Mouse (Mus musculus) MEL (cell line): ENCODE measurements at regions not wholly inside any gene's neighbourhood (a gene's known extent, or its start where the extent isn't known, plus 50 kb on each side); places are given as distances from the start of the nearest gene placed in this dataset.
A peak's percentile ranks its signal among the peaks of the same experiment; 100 is the strongest.

ENCODE experiments used
- DNase-seq: peaks from one replicate; pipeline ENCODE4 v3.0.0; 2011; ENCODE audit warnings: low read depth, low spot score
- H3K27ac ChIP-seq: 2 replicates; pipeline ENCODE4 v1.5.1; 2012; ENCODE audit warnings: low read depth, mild to moderate bottlenecking, control low read depth, low read length, moderate library complexity; ENCODE audit not compliant: control insufficient read depth
- H3K27me3 ChIP-seq, 2 experiments: fragments of 150-350 bp in 1 of 2; sonication (generic) in 1 of 2; 2 replicates each; pipeline ENCODE4 v1.6.1; 2012; ENCODE audit warnings: low read length in 2 of 2, mild to moderate bottlenecking in 2 of 2, improper control_type of control experiment in 1 of 2, moderate library complexity in 1 of 2; ENCODE audit not compliant: insufficient read depth in 2 of 2, control insufficient read depth in 1 of 2
- H3K36me3 ChIP-seq, 2 experiments: 2 replicates each; pipeline ENCODE4 v1.6.1; 2012 to 2014; ENCODE audit warnings: low read length in 2 of 2, improper control_type of control experiment in 1 of 2, inconsistent platforms in 1 of 2, mild to moderate bottlenecking in 1 of 2; ENCODE audit not compliant: insufficient read depth in 2 of 2, control insufficient read depth in 1 of 2
- H3K4me1 ChIP-seq, 2 experiments: fragments of 150-350 bp in 1 of 2; sonication (generic) in 1 of 2; 2 replicates each; pipeline ENCODE4 v1.6.1; 2012; ENCODE audit warnings: low read length in 2 of 2, improper control_type of control experiment in 1 of 2, mild to moderate bottlenecking in 1 of 2; ENCODE audit not compliant: insufficient read depth in 2 of 2, control insufficient read depth in 1 of 2
- H3K4me3 ChIP-seq, 2 experiments: fragments of 150-350 bp in 1 of 2; sonication (generic) in 1 of 2; 2 replicates each; pipeline ENCODE4 v1.5.1; 2012; ENCODE audit warnings: low read depth in 2 of 2, low read length in 2 of 2, mild to moderate bottlenecking in 2 of 2, moderate library complexity in 2 of 2, control low read depth in 1 of 2, improper control_type of control experiment in 1 of 2; ENCODE audit not compliant: control insufficient read depth in 1 of 2, insufficient read depth in 1 of 2
- H3K79me2 ChIP-seq: 2 replicates; pipeline ENCODE4 v1.6.1; 2012; ENCODE audit warnings: mild to moderate bottlenecking, low read length, moderate library complexity; ENCODE audit not compliant: control insufficient read depth, poor library complexity, insufficient read depth
- H3K9ac ChIP-seq: 2 replicates; pipeline ENCODE4 v1.6.1; 2012; ENCODE audit warnings: low read depth, mild to moderate bottlenecking, control low read depth, low read length, moderate library complexity; ENCODE audit not compliant: control insufficient read depth, poor library complexity, severe bottlenecking
- H3K9me3 ChIP-seq: fragments of 150-350 bp; sonication (generic); replicated peaks from 2 replicates; pipeline ENCODE4 v1.6.1; 2012; ENCODE audit warnings: mild to moderate bottlenecking, low read length, improper control_type of control experiment, moderate library complexity; ENCODE audit not compliant: insufficient read depth
- CHD1 ChIP-seq: IDR thresholded peaks from 2 replicates; pipeline ENCODE4 v1.6.1; 2012; ENCODE audit warnings: low read depth, mild to moderate bottlenecking, inconsistent platforms, low read length, improper control_type of control experiment
- CTCF ChIP-seq, 3 experiments: IDR thresholded peaks in 2 of 3; conservative IDR thresholded peaks in 1 of 3; 2 replicates each; pipeline ENCODE4 v1.5.1; 2011 to 2012; ENCODE audit warnings: low read length in 3 of 3, low read depth in 2 of 3, mild to moderate bottlenecking in 2 of 3, improper control_type of control experiment in 1 of 3, inconsistent platforms in 1 of 3, mixed read lengths in 1 of 3, moderate library complexity in 1 of 3; ENCODE audit not compliant: control insufficient read depth in 1 of 3, insufficient read depth in 1 of 3, poor library complexity in 1 of 3, severe bottlenecking in 1 of 3
- E2F4 ChIP-seq: IDR thresholded peaks from 2 replicates; pipeline ENCODE4 v1.6.1; 2011; ENCODE audit warnings: low read depth, low read length, improper control_type of control experiment, borderline replicate concordance
- EP300 ChIP-seq, 2 experiments: IDR thresholded peaks; 2 replicates each; pipeline ENCODE4 v1.6.1; 2011; ENCODE audit warnings: improper control_type of control experiment in 2 of 2, low read length in 2 of 2, low read depth in 1 of 2, mild to moderate bottlenecking in 1 of 2
- GATA1 ChIP-seq: IDR thresholded peaks from 2 replicates; pipeline ENCODE4 v1.6.1; 2011; ENCODE audit warnings: low read depth, low read length, improper control_type of control experiment
- JUND ChIP-seq: IDR thresholded peaks from 2 replicates; pipeline ENCODE4 v1.6.1; 2011; ENCODE audit warnings: low read depth, mild to moderate bottlenecking, improper control_type of control experiment, low read length
- MAFK ChIP-seq: IDR thresholded peaks from 2 replicates; pipeline ENCODE4 v1.6.1; 2011; ENCODE audit warnings: low read depth, mild to moderate bottlenecking, low read length, improper control_type of control experiment, borderline replicate concordance
- MAX ChIP-seq: IDR thresholded peaks from 2 replicates; pipeline ENCODE4 v1.6.1; 2011; ENCODE audit warnings: low read length, improper control_type of control experiment
- MAZ ChIP-seq: IDR thresholded peaks from 2 replicates; pipeline ENCODE4 v1.6.1; 2012; ENCODE audit warnings: low read depth, mild to moderate bottlenecking, inconsistent platforms, low read length, improper control_type of control experiment
- MXI1 ChIP-seq: IDR thresholded peaks from 2 replicates; pipeline ENCODE4 v1.6.1; 2011; ENCODE audit warnings: mild to moderate bottlenecking, low read depth, low read length, improper control_type of control experiment
- MYB ChIP-seq: IDR thresholded peaks from 2 replicates; pipeline ENCODE4 v1.6.1; 2011; ENCODE audit warnings: mild to moderate bottlenecking, low read depth, low read length, improper control_type of control experiment
- MYC ChIP-seq: IDR thresholded peaks from 2 replicates; pipeline ENCODE4 v1.6.1; 2011; ENCODE audit warnings: low read depth, mild to moderate bottlenecking, low read length, improper control_type of control experiment, moderate library complexity
- NRF1 ChIP-seq: IDR thresholded peaks from 2 replicates; pipeline ENCODE4 v1.6.1; 2014; ENCODE audit warnings: low read depth, mild to moderate bottlenecking, inconsistent platforms, low read length, improper control_type of control experiment, moderate library complexity; ENCODE audit not compliant: poor library complexity, insufficient read depth, severe bottlenecking
- POLR2AphosphoS2 ChIP-seq: IDR thresholded peaks from 2 replicates; pipeline ENCODE4 v1.6.1; 2011; ENCODE audit warnings: low read length, improper control_type of control experiment
- RAD21 ChIP-seq: IDR thresholded peaks from 2 replicates; pipeline ENCODE4 v1.6.1; 2011; ENCODE audit warnings: mild to moderate bottlenecking, low read depth, low read length, improper control_type of control experiment
- RCOR1 ChIP-seq: IDR thresholded peaks from 2 replicates; pipeline ENCODE4 v1.6.1; 2012; ENCODE audit warnings: low read depth, mild to moderate bottlenecking, inconsistent platforms, low read length, improper control_type of control experiment
- SIN3A ChIP-seq: IDR thresholded peaks from 2 replicates; pipeline ENCODE4 v1.6.1; 2012; ENCODE audit warnings: low read length, improper control_type of control experiment, inconsistent platforms
- SMC3 ChIP-seq: IDR thresholded peaks from 2 replicates; pipeline ENCODE4 v1.6.1; 2011; ENCODE audit warnings: low read depth, low read length, improper control_type of control experiment
- TBP ChIP-seq: IDR thresholded peaks from 2 replicates; pipeline ENCODE4 v1.8.0; 2011; ENCODE audit warnings: low read depth, low read length, improper control_type of control experiment
- USF1 ChIP-seq: IDR thresholded peaks from 2 replicates; pipeline ENCODE4 v1.6.1; 2014; ENCODE audit warnings: low read depth, mild to moderate bottlenecking, inconsistent platforms, low read length, improper control_type of control experiment, moderate library complexity
- ZC3H11A ChIP-seq: IDR thresholded peaks from 2 replicates; pipeline ENCODE4 v1.6.1; 2012; ENCODE audit warnings: low read depth, mild to moderate bottlenecking, inconsistent platforms, low read length, improper control_type of control experiment
- ZKSCAN1 ChIP-seq: IDR thresholded peaks from 2 replicates; pipeline ENCODE4 v1.6.1; 2012; ENCODE audit warnings: low read depth, mild to moderate bottlenecking, inconsistent platforms, low read length, improper control_type of control experiment, moderate library complexity
- ZMIZ1 ChIP-seq: IDR thresholded peaks from 2 replicates; pipeline ENCODE4 v1.6.1; 2012; ENCODE audit warnings: low read depth, mild to moderate bottlenecking, inconsistent platforms, low read length, improper control_type of control experiment, moderate library complexity
- ZNF384 ChIP-seq: IDR thresholded peaks from 2 replicates; pipeline ENCODE4 v1.6.1; 2012; ENCODE audit warnings: low read depth, mild to moderate bottlenecking, inconsistent platforms, low read length, improper control_type of control experiment

DNA sequence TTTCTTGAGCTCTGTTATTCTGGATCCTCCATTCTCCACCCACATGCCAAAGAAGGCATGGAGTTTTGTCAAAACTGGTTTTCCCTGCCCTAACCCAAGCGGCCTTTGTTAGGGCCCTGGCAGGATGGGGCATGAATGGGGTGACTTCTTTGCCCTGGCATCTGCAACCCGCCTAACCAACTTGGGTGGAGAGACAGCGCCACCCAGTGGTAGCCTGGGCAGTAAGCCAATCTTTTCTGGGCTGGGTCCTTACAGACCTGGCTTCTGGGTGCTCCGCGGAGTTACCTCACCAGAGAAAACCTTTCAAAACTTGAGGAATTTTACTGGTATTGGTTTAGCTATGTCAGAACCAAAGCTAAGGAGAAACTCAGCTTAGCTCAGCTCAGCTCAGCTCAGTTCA, 51.8 kb upstream of the Pja1 start:
- Histone ChIP-seq H3K27me3 (no peaks in the 10 kb centered on the region; a peak in 1 of 4 replicates), H3K4me3 (no peak overlapping the region), H3K36me3 (no peaks in the 10 kb centered on the region), H3K9ac (no peak overlapping the region), H3K4me1 (no peaks in the 10 kb centered on the region), H3K27ac (no peak overlapping the region), H3K9me3 (no peaks in the 10 kb centered on the region), H3K79me2 (no peaks in the 10 kb centered on the region)
- DNase-seq, result peak; percentile 66
- TF ChIP-seq CTCF (IDR thresholded peaks at IDR 0.05 in 2 of 3, conservative IDR thresholded peaks at IDR 0.05 in 1 of 3; ENCODE audit: control insufficient read depth in 1 of 3, insufficient read depth in 1 of 3, low read depth in 2 of 3, low read length in 3 of 3, poor library complexity in 1 of 3, severe bottlenecking in 1 of 3) (peak; percentile 61 to 84 (median 73)), USF1 (no peak), GATA1 (no peak), JUND (no peak), MYC (no peak), EP300 (IDR thresholded peaks at IDR 0.05; ENCODE audit: low read depth in 1 of 2, low read length in 2 of 2) (no peak), NRF1 (no peak), SMC3 (peak; percentile 76), E2F4 (no peak), RAD21 (peak; percentile 75), MAFK (no peak), MXI1 (no peak), ZC3H11A (peak; percentile 71)

DNA sequence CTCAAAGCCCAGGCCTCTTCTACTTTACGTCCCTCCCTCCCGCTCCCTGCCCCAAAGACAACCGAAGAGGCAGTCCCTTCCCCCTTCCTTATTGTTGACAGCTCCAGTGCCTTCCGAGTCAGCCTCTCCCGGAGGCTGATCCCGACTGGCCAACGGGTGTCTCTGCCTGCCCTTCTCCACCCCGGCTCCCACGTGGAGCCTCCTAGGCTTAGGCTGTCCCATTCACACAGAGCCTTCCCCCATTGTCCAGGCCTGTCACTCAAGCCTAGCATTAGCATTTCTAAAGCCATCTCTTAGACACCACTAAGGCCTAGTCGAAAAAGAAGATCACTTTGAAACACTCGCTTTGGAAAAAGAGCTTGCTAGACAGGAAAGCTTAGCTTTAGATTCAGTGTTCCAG, 51.2 kb upstream of the Pja1 start:
- no peaks in the 10 kb centered on the region; a peak in 1 of 4 replicates for H3K27me3 ChIP-seq

DNA sequence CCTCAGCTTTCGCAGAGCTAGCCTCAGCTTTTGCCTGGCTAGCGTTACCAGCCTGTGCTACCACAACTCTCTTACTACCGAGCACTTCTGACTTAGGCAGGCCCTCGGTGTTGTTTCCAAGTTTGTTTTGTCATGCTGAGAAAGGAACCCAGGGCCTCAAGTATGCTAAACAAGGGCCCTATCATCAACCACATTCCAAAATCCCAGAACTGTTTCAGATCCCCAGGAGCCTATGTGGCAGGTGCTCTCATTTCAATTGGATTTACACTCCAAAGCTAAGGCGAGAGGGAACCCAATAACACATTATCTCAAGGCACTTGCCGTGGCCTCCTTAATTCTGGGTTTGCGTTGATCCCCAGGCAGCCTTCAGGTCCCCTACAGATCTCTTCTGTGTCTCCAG, 50.8 kb upstream of the Pja1 start:
- H3K27me3 ChIP-seq, result no peaks in the 10 kb centered on the region; a peak in 1 of 4 replicates
- H3K9ac ChIP-seq, result no peak overlapping the region
- no peaks in the 10 kb centered on the region for H3K79me2 ChIP-seq

More for the DNA sequence above, 51.2 kb upstream of the Pja1 start:
- Histone ChIP-seq H3K4me3 (no peak overlapping the region), H3K4me1 (no peaks in the 10 kb centered on the region), H3K9ac (no peak overlapping the region), H3K79me2 (no peaks in the 10 kb centered on the region), H3K36me3 (no peaks in the 10 kb centered on the region), H3K9me3 (no peaks in the 10 kb centered on the region), H3K27ac (no peak overlapping the region)
- no peak for TF ChIP-seq TBP
- TF ChIP-seq SIN3A, result no peak
- no peak for TF ChIP-seq EP300 (IDR thresholded peaks at IDR 0.05; ENCODE audit: low read depth in 1 of 2, low read length in 2 of 2)
- TF ChIP-seq POLR2AphosphoS2, result no peak
- TF ChIP-seq MXI1, result no peak
- no peak for TF ChIP-seq MAX
- TF ChIP-seq MYB, result no peak
- TF ChIP-seq RCOR1, result no peak
- TF ChIP-seq MAZ, result no peak
- DNase-seq, result no peak

More for the DNA sequence above, 50.8 kb upstream of the Pja1 start:
- TF ChIP-seq ZMIZ1, result no peak
- TF ChIP-seq ZKSCAN1, result no peak
- no peak for TF ChIP-seq USF1
- TF ChIP-seq MAX, result no peak
- TF ChIP-seq GATA1, result no peak
- no peak for TF ChIP-seq SIN3A
- no peak for TF ChIP-seq RAD21
- no peak for TF ChIP-seq E2F4
- TF ChIP-seq CHD1, result no peak
- TF ChIP-seq TBP, result no peak
- no peak for TF ChIP-seq ZNF384
- Histone ChIP-seq H3K4me1 (no peaks in the 10 kb centered on the region), H3K4me3 (no peak overlapping the region), H3K36me3 (no peaks in the 10 kb centered on the region), H3K9me3 (no peaks in the 10 kb centered on the region), H3K27ac (no peak overlapping the region)
- no peak for DNase-seq
